Mouse (Mus musculus) layer of hippocampus, adult 11-12 months (tissue): Measurements from ENCODE around the gene Dach1.

Experiments used
- DNase-seq: peaks from one replicate; pipeline ENCODE4 v3.0.0; 2022; ENCODE audit warnings: low spot score

The Dach1 gene

GRCm38 (mm10) chr14:98169421-98170076 is at the start of gene Dach1:
Gene Dach1 (minus strand): TSS chr14:98169765.
- peak; percentile 5 for DNase-seq

GRCm38 (mm10) chr14:98200089-98200488 is 30.5 kb upstream of the Dach1 start:
- no peak for DNase-seq

GRCm38 (mm10) chr14:98181545-98181944 is 12.0 kb upstream of the Dach1 start:
- DNase-seq = peak; percentile 21

GRCm38 (mm10) chr14:98173831-98174230 is 4.3 kb upstream of the Dach1 start:
- no peak for DNase-seq

- DNase-seq = no peak
These were observed 2.9 kb upstream of the Dach1 start for GRCm38 (mm10) chr14:98172394-98172905.

- DNase-seq = no peak
These were observed 2.3 kb upstream of the Dach1 start for GRCm38 (mm10) chr14:98171861-98172260.

GRCm38 (mm10) chr14:98168908-98169401 is 610 bp downstream of the Dach1 start:
- no peak for DNase-seq

GRCm38 (mm10) chr14:98168039-98168907 is 1.3 kb downstream of the Dach1 start:
- DNase-seq = no peak

GRCm38 (mm10) chr14:98167186-98168038 is 2.2 kb downstream of the Dach1 start:
- DNase-seq = no peak

GRCm38 (mm10) chr14:98166318-98166976 is 3.1 kb downstream of the Dach1 start:
- DNase-seq = no peak

GRCm38 (mm10) chr14:98156753-98157152 is 12.8 kb downstream of the Dach1 start:
- DNase-seq = no peak

GRCm38 (mm10) chr14:98155725-98156392 is 13.7 kb downstream of the Dach1 start:
- DNase-seq = no peak

GRCm38 (mm10) chr14:98154832-98155422 is 14.6 kb downstream of the Dach1 start:
- no peak for DNase-seq

GRCm38 (mm10) chr14:98141758-98142157 is 27.8 kb downstream of the Dach1 start:
- DNase-seq = no peak

GRCm38 (mm10) chr14:98138873-98139665 is 30.5 kb downstream of the Dach1 start:
- no peak for DNase-seq

GRCm38 (mm10) chr14:98134546-98134945 is 35.0 kb downstream of the Dach1 start:
- DNase-seq = no peak

- DNase-seq = no peak
These were observed 46.5 kb downstream of the Dach1 start for GRCm38 (mm10) chr14:98123032-98123431.

- no peak for DNase-seq
These were observed 52.9 kb downstream of the Dach1 start for GRCm38 (mm10) chr14:98116627-98117026.

GRCm38 (mm10) chr14:98113106-98113505 is 56.5 kb downstream of the Dach1 start:
- no peak for DNase-seq

- DNase-seq = no peak
These were observed 59.6 kb downstream of the Dach1 start for GRCm38 (mm10) chr14:98109929-98110328.
